Mouse (Mus musculus) hindbrain, embryonic 10.5 days (tissue): ENCODE data around the gene 2900026A02Rik. TPM values are rescaled to one million over a fixed set of nuclear protein-coding genes. Genes with fewer than 3 reads are reported as not detected.

Experiments used
- DNase-seq: peaks from one replicate; pipeline ENCODE4 v3.0.0-alpha.2; 2017; ENCODE audit warnings: low spot score
- H3K27ac ChIP-seq: fragments of 300-500 bp; sonication (generic); 2 replicates; pipeline ENCODE4 v1.5.1; 2016; ENCODE audit warnings: mild to moderate bottlenecking, moderate library complexity
- H3K27me3 ChIP-seq: fragments of 300-500 bp; sonication (generic); 2 replicates; pipeline ENCODE4 v1.6.1; 2016; ENCODE audit warnings: mild to moderate bottlenecking; ENCODE audit not compliant: poor library complexity, insufficient read depth, severe bottlenecking
- H3K36me3 ChIP-seq: fragments of 300-500 bp; sonication (generic); 2 replicates; pipeline ENCODE4 v1.6.1; 2016; ENCODE audit warnings: mild to moderate bottlenecking, moderate library complexity
- H3K4me1 ChIP-seq: fragments of 300-500 bp; sonication (generic); replicated peaks from 2 replicates; pipeline ENCODE4 v1.6.1; 2016; ENCODE audit warnings: mild to moderate bottlenecking
- H3K4me3 ChIP-seq: fragments of 300-500 bp; sonication (generic); 2 replicates; pipeline ENCODE4 v1.5.1; 2016; ENCODE audit warnings: mild to moderate bottlenecking, moderate library complexity
- H3K9me3 ChIP-seq: fragments of 300-500 bp; sonication (generic); 2 replicates; pipeline ENCODE4 v1.6.1; 2016; ENCODE audit warnings: mild to moderate bottlenecking, moderate library complexity
- WGBS: fragments of 180-500 bp; shearing (Covaris S2); methylation state at CpG from one replicate; pipeline ENCODE4 v1.1.7; 2016; 5-methylcytosine and 5-hydroxymethylcytosine counted together
- polyA plus RNA-seq: library from polyadenylated mRNA; unstranded; fragments of >200 nt; fragmentation: Nextera tagmentation; extraction: Ambion mirVana; gene quantifications from 2 replicates; pipeline ENCODE4 v1.2.1, GENCODE M21; 2016

2900026A02Rik gene
- polyA plus RNA-seq, 1 experiment from 2014 or later, result 2.1 TPM

DNA sequence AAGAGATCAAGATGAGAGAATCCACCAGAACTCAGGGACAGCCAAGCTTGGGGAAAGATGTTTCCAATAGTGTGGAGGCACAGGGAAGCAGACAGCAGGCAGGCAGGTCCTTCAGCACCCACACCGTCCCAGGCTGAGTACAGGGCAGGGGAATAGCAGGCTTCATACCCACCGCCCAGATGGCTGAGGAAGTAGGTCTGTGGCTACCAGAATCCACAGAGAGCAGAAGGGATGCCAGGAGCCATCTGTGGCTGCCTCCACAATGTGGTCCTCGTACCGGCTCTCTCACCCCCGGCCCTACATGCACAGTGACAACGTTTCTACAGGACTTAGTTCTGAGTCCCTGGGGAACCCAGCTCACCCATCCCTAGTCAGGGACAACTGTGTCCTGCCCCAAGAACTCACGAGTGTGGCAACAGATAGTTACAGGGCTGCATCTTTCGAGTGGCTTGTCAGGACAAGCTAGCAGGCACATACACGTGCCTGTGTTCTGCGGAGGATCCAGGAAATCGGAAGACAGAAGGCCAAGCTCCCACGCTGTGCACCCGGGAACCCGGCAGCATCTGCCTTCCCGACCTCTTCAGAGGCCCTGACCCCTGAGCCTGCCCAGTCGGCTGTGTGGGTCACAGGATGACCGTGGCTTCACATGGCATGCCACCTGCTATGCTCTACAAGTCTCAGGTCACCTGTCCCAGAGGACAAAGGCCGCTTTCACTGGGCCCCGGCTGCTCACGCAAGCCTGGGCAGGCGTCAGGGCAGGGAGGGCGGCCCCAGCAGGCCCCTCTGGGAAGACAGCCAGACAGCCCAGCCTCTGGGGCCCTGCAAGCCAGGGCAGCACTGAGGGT is 68.2 kb downstream of the 2900026A02Rik start:
- Histone ChIP-seq H3K4me3 (no peak overlapping the region), H3K9me3 (no peaks in the 10 kb centered on the region), H3K27ac (peak overlapping the region; percentile 83), H3K4me1 (peaks cover 80% of the 10 kb centered on the region), H3K27me3 (no peaks in the 10 kb centered on the region), H3K36me3 (no peaks in the 10 kb centered on the region)
- DNase-seq, result peak; percentile 55
- 42% methylated on average over 22 of the region's 22 CpGs for WGBS

DNA sequence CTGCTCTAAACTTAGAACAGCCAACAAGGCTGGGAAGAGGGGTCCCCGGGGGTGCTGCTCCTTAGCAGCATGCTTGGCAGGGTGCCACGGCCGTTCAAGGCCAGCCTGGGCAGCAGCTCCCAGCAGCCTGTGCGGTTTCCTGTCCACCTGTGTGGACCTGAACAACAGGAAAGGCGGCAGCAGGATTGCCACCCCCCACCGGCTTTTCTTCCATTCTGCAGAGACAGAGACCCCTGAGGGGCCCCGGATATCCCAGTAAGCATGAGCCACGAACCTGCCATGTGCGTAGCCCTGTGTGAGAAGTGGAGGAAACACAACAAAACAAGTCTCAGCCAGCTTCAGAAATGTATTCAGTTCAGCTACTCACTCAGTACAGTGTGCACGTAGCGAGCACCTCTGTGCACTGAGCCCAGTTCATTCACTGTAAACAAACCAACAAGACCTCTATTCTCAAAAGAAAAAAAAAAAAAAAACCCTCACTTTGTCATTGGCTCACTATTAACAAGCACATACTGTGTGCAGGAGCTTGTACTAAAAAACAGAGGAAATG is 69.4 kb downstream of the 2900026A02Rik start:
- no peaks in the 10 kb centered on the region for H3K36me3 ChIP-seq
- no peaks in the 10 kb centered on the region for H3K27me3 ChIP-seq
- peak overlapping the region; percentile 84 for H3K27ac ChIP-seq
- peaks cover 75% of the 10 kb centered on the region for H3K4me1 ChIP-seq
- whole genome bisulfite sequencing, result 58% methylated on average over 11 of the region's 11 CpGs
- H3K4me3 ChIP-seq, result no peak overlapping the region
- no peak for DNase-seq
- H3K9me3 ChIP-seq, result no peaks in the 10 kb centered on the region

DNA sequence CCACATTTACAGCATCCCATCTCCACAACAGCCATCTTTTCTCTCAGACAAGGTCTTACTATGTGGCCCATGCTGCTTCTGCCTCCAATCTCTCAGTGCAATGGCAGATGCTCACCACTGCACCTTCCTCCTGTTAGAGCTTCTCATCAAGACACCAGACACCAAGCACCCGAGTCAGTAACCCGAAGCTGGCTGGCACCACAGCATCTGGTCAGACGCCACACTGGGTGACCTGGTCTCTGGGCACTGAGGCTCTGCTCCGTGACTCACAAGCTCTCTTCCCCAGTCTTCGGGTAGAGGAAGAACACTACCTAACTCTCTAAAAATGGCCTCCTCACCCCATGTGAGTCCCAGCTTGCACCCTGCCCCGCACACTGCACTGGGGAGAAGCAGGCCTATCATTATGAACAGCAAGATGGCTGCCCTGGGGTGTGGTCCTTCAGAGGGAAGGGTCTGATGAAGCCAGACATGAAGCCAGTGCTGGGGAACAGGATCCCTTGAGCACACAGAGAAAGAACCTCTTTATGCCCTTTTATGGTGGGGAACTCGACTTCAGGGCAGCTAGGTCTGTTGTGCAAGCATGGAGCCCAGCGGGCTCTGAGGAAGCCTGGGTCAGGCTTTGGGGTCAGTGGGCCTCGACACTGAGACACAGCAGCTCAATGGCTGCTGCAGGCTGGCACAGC is 70.0 kb downstream of the 2900026A02Rik start:
- WGBS, result 70% methylated on average over 9 of the region's 9 CpGs
- H3K4me1 ChIP-seq, result peaks cover 76% of the 10 kb centered on the region
- peak overlapping the region; percentile 84 for H3K27ac ChIP-seq

DNA sequence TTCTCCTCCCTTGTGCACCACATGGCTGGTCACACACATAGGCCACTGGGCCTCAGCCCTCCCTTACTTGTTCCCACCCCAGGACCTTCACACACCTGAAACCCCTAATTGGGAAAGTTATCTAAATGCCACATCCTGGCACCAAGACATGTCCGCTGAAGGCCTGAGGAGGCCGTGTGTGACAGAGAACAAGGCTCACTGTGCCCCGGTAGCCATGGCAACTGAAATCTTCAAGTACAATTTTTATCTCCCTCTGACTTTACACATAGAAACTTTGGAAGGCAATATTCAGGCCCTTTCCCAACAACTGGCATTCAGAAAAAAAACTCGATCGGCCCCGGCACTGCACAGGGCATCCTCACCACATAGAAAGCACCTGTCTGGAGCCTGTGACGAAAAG is 72.0 kb downstream of the 2900026A02Rik start:
- WGBS, result 86% methylated on average over 7 of the region's 7 CpGs
- no peaks in the 10 kb centered on the region for H3K36me3 ChIP-seq
- no peaks in the 10 kb centered on the region for H3K27me3 ChIP-seq
- no peak for DNase-seq
- peaks cover 76% of the 10 kb centered on the region for H3K4me1 ChIP-seq
- no peaks in the 10 kb centered on the region for H3K9me3 ChIP-seq
- no peak overlapping the region for H3K4me3 ChIP-seq
- H3K27ac ChIP-seq, result peak overlapping the region; percentile 66

More for the DNA sequence above, 70.0 kb downstream of the 2900026A02Rik start:
- DNase-seq, result peak; percentile 43
- Histone ChIP-seq H3K9me3 (no peaks in the 10 kb centered on the region), H3K4me3 (no peak overlapping the region), H3K27me3 (no peaks in the 10 kb centered on the region), H3K36me3 (no peaks in the 10 kb centered on the region)

DNA sequence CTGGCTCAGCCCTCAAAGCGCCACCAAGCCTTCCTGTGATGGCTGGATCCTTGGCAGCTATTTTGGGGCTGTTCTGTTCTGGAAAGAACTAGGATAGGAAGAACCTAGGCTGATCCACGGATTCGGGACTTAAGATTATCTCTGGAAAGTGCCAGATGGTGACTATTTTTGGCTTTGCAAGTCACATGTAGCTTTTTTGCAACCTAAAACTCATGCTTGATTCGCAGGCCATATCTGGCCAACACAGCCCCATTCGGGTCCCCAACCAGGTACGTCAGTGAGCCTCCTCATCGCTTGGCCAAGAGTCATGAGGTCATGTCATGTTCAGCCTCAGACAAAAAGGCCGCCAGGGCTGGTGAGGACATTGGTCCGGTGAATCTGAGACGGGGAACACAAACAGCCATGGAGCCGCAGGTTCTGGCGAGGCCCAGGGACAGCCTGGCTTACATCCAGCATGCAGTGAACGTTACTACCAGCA is 73.0 kb downstream of the 2900026A02Rik start:
- Histone ChIP-seq H3K9me3 (no peaks in the 10 kb centered on the region), H3K27me3 (no peaks in the 10 kb centered on the region), H3K27ac (peak overlapping the region; percentile 66), H3K36me3 (no peaks in the 10 kb centered on the region), H3K4me1 (peaks cover 66% of the 10 kb centered on the region), H3K4me3 (no peak overlapping the region)
- DNase-seq, result no peak
- 86% methylated on average over 13 of the region's 13 CpGs for WGBS

DNA sequence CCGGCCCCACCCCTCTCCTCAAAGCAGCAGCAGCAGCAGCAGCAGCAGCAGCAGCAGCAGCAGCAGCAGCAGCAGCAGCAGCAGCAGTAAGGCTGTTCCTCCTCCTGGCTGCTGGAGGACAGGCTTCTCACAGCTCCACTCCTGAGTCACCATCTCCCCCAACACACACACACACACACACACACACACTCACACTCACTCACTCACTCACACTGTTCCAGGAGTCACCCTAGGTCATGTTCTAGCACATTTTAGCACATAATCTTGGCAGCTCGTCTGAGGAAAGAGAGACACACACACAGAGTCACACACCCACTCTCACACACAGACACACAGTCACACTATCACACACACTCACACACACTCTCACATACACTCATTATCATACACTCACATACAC is 74.4 kb downstream of the 2900026A02Rik start:
- H3K27ac ChIP-seq, result no peak overlapping the region
- WGBS, result 85% methylated on average over 2 of the region's 2 CpGs
- H3K4me3 ChIP-seq, result no peak overlapping the region
- DNase-seq, result no peak
- H3K9me3 ChIP-seq, result no peaks in the 10 kb centered on the region
- H3K4me1 ChIP-seq, result peaks cover 55% of the 10 kb centered on the region
- H3K27me3 ChIP-seq, result no peaks in the 10 kb centered on the region
- H3K36me3 ChIP-seq, result no peaks in the 10 kb centered on the region

DNA sequence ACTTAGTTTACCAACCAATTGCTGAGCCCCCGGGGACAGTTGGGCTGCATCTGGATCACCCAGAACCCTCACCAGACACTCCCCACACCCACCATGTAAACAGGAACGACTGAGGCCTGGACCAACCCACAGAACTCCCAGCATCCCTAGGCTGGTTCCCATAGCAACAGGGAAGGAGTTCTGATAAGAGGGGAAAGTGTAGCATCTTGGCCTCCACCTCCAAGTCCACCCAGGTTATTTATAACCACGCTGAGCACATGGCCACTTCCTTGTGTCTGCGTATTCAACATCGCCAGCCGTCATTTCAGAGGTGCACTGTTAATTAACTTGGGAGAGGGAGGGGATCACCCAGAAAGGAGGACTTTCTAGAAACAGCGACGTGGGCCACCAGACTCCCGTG is 75.9 kb downstream of the 2900026A02Rik start:
- H3K4me3 ChIP-seq, result no peak overlapping the region
- H3K36me3 ChIP-seq, result no peaks in the 10 kb centered on the region
- H3K27ac ChIP-seq, result peak overlapping the region; percentile 69
- peaks cover 2% of the 10 kb centered on the region; the same call in 1 of the 2 replicates for H3K27me3 ChIP-seq
- peaks cover 44% of the 10 kb centered on the region for H3K4me1 ChIP-seq
- no peak for DNase-seq
- 66% methylated on average over 9 of the region's 9 CpGs for WGBS
- H3K9me3 ChIP-seq, result no peaks in the 10 kb centered on the region

DNA sequence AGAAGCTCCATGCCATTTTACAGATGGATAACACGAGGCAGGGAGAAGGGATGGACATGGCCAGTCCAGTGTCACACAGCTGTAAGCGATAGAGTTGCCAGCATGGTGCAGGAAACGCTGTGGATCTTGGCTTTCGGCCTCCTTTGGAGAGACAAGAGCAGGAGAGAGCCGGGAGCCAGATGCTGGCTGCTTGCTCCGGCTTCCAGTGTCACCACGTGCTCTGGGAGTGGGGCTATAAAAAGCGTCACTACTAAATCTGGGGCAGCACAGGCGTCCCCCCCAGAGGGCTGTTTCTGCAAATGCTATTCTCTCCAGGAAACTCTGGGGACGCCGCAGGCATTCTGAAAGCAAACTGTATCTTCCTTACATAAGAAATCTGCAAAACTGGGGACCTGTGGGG is 78.5 kb downstream of the 2900026A02Rik start:
- 63% methylated on average over 11 of the region's 11 CpGs for WGBS
- Histone ChIP-seq H3K36me3 (no peaks in the 10 kb centered on the region), H3K4me1 (peaks cover 44% of the 10 kb centered on the region), H3K4me3 (no peak overlapping the region), H3K9me3 (no peaks in the 10 kb centered on the region), H3K27me3 (peaks cover 29% of the 10 kb centered on the region), H3K27ac (0 out of 2 replicates have a peak overlapping the region, but pooled peaks have one; percentile 47)
- no peak for DNase-seq

DNA sequence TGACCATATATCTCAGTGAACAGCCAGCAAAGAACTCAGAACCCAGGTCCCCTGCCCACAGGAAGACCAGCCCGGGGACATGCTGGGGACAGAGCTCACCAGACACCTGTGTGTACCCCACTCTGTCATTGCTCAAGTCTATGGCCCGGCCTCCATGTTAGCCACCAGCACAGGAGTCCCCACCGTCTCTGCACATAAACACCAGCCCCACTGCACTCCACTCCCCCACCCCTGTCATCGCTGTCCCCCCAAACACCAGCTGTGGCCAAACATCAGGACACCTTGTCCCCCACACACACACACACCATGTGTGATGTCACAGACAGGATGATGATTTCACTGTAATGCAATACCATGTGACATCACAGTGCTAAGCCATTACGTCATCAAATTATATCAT is 79.0 kb downstream of the 2900026A02Rik start:
- Histone ChIP-seq H3K9me3 (no peaks in the 10 kb centered on the region), H3K27ac (no peak overlapping the region), H3K4me3 (no peak overlapping the region), H3K36me3 (no peaks in the 10 kb centered on the region), H3K27me3 (peaks cover 34% of the 10 kb centered on the region), H3K4me1 (peaks cover 46% of the 10 kb centered on the region)
- WGBS, result 93% methylated on average over 5 of the region's 5 CpGs
- no peak for DNase-seq

DNA sequence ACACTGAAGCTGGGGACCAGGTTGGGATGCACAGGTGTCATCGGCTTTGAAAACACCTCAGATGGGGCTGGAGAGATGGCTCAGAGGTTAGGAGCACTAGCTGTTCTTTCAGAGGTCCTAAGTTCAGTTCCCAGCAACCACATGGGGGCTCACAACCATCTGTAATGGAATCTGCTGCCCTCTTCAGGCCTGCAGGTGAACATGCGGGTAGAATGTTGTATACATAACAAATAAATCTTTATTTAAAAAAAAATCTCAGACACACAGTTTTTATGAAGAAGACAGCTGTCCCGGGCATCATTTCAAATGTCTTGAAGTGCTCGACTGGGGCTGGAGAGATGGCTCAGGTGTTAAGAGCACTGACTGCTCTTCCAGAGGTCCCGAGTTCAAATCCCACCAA is 80.2 kb downstream of the 2900026A02Rik start:
- WGBS, result 95% methylated on average over 5 of the region's 5 CpGs
- H3K36me3 ChIP-seq, result no peaks in the 10 kb centered on the region
- no peaks in the 10 kb centered on the region for H3K9me3 ChIP-seq
- H3K4me1 ChIP-seq, result peaks cover 53% of the 10 kb centered on the region
- no peak overlapping the region for H3K4me3 ChIP-seq
- DNase-seq, result no peak
- peaks cover 45% of the 10 kb centered on the region for H3K27me3 ChIP-seq
- H3K27ac ChIP-seq, result no peak overlapping the region

DNA sequence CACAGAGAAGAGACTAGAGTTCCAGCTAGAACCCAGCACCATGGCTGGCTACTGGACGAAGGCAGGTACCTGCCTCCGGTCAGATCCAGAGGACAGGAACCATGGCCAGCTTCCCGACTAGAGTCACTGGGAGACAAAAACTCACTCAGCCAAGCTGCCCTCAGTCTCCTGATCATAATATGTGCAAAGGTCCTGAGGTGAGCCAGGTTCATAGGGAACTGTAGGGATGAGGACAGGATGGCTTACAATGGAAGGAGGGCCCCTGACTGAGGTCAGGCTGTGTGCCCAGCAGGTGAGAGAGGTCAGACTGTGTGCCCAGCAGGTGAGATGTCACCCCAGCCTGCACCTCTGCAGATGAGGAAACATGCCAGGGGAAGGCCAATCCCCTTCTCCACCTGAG is 81.0 kb downstream of the 2900026A02Rik start:
- no peak for DNase-seq
- 89% methylated on average over 3 of the region's 3 CpGs for WGBS
- Histone ChIP-seq H3K27me3 (peaks cover 51% of the 10 kb centered on the region), H3K4me1 (peaks cover 53% of the 10 kb centered on the region), H3K4me3 (no peak overlapping the region), H3K27ac (no peak overlapping the region; the same call in 1 of the 2 replicates), H3K9me3 (no peaks in the 10 kb centered on the region), H3K36me3 (no peaks in the 10 kb centered on the region)

DNA sequence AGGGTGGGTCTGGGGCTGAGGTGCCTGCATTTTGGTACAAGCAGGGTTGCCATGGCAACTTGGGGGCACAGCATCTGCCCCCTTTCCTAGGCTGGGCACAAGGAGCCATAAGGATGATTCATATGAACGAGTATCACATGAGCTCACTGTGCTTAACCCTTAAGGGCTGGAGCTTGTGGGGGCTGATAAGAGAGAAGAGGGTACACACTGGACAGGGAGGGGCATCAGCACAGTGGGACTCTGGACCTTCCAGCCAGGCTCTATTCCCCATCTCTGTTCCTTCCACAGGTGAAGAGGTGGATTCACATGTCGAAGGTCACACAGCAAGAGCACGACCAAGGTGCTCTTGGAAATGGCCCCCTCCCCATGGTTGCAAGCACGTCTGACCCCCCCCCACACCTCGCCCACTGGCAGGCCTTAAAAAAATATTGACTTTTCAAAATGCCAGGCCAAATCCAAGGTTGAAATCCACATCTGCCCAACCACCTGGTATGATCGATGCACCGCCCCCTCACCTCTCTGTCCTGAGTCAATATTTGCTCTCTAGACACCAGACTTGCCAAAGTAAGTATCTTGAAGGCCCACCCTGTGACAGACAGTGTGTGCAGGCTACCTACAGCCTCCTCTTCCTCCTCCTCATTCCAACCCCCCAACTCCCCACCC is 81.8 kb downstream of the 2900026A02Rik start:
- Histone ChIP-seq H3K27me3 (peaks cover 51% of the 10 kb centered on the region), H3K27ac (peak overlapping the region; percentile 74), H3K36me3 (no peaks in the 10 kb centered on the region), H3K9me3 (no peaks in the 10 kb centered on the region), H3K4me3 (peak overlapping the region; percentile 54), H3K4me1 (peaks cover 51% of the 10 kb centered on the region)
- 64% methylated on average over 7 of the region's 7 CpGs for WGBS
- DNase-seq, result no peak
